Comparison of ENCODE assay signal across 8 mouse cellular contexts in genomic region chr19:58762316-58762715, GRCm38 (mm10). TPM values are rescaled to one million over a fixed set of nuclear protein-coding genes. Genes with fewer than 3 reads are reported as not detected.
DNase-seq lines count a peak whose midpoint lies in the region; ATAC-seq and TF ChIP-seq lines count a peak whose summit lies in the region.

No protein-coding gene starts in this region.

- H3K4me3 ChIP-seq in forebrain, embryonic 13.5 days: no peak overlapping the region
- H3K4me3 ChIP-seq in forebrain, embryonic 10.5 days: no peak overlapping the region
- H3K4me3 ChIP-seq in lung, postnatal 0 days (ENCODE audit: low read depth, low read length): no peak overlapping the region
- no peak overlapping the region for H3K4me3 ChIP-seq in forebrain, embryonic 14.5 days (ENCODE audit: low read depth, low read length)
- no peak overlapping the region for H3K4me3 ChIP-seq in midbrain, embryonic 15.5 days
- no peak overlapping the region for H3K4me3 ChIP-seq in heart, embryonic 11.5 days (ENCODE audit: low read depth, low read length)

- H3K9ac ChIP-seq in forebrain, embryonic 13.5 days: no peak overlapping the region
- H3K9ac ChIP-seq in lung, postnatal 0 days (replicated peaks; ENCODE audit: low read depth): no peak overlapping the region
- no peak overlapping the region for H3K9ac ChIP-seq in forebrain, embryonic 14.5 days (ENCODE audit: low read length)
- H3K9ac ChIP-seq in midbrain, embryonic 15.5 days: no peak overlapping the region
- H3K9ac ChIP-seq in heart, embryonic 11.5 days (ENCODE audit: low read depth, low read length): no peak overlapping the region

- H3K27ac ChIP-seq in forebrain, embryonic 13.5 days: no peak overlapping the region
- no peak overlapping the region for H3K27ac ChIP-seq in forebrain, embryonic 10.5 days
- H3K27ac ChIP-seq in lung, postnatal 0 days (ENCODE audit: low read length): no peak overlapping the region
- H3K27ac ChIP-seq in forebrain, embryonic 14.5 days (ENCODE audit: low read depth, low read length): no peak overlapping the region
- no peak overlapping the region for H3K27ac ChIP-seq in midbrain, embryonic 15.5 days
- no peak overlapping the region for H3K27ac ChIP-seq in heart, embryonic 11.5 days (ENCODE audit: low read depth, low read length)

- TF ChIP-seq EP300 in lung, postnatal 0 days (IDR thresholded peaks at IDR 0.05): no peak

- DNase-seq in forebrain, embryonic 10.5 days (ENCODE audit: extremely low spot score, low spot score): no peak
- DNase-seq in lung, postnatal 0 days (ENCODE audit: low spot score): peak; percentile 29
- DNase-seq in lung, adult 18-20 months: no peak
- no peak for DNase-seq in forebrain, embryonic 14.5 days (ENCODE audit: low spot score)
- DNase-seq in right cerebral cortex, adult 18-20 months: no peak

- peaks cover 12% of the 10 kb centered on the region for H3K4me1 ChIP-seq in forebrain, embryonic 13.5 days
- H3K4me1 ChIP-seq in forebrain, embryonic 10.5 days: peaks cover 29% of the 10 kb centered on the region
- H3K4me1 ChIP-seq in lung, postnatal 0 days (ENCODE audit: insufficient read depth, low read depth, low read length): no peaks in the 10 kb centered on the region
- H3K4me1 ChIP-seq in forebrain, embryonic 14.5 days (ENCODE audit: control insufficient read depth, insufficient read depth, low read length): peaks cover 8% of the 10 kb centered on the region
- no peaks in the 10 kb centered on the region for H3K4me1 ChIP-seq in midbrain, embryonic 15.5 days
- H3K4me1 ChIP-seq in heart, embryonic 11.5 days (ENCODE audit: control insufficient read depth, insufficient read depth, low read length): no peaks in the 10 kb centered on the region

- H3K36me3 ChIP-seq in forebrain, embryonic 13.5 days (ENCODE audit: poor library complexity, severe bottlenecking): no peaks in the 10 kb centered on the region
- H3K36me3 ChIP-seq in forebrain, embryonic 10.5 days (replicated peaks): no peaks in the 10 kb centered on the region
- no peaks in the 10 kb centered on the region for H3K36me3 ChIP-seq in lung, postnatal 0 days (ENCODE audit: insufficient read depth, low read length)
- no peaks in the 10 kb centered on the region for H3K36me3 ChIP-seq in forebrain, embryonic 14.5 days (ENCODE audit: control insufficient read depth, insufficient read depth, low read length)
- H3K36me3 ChIP-seq in midbrain, embryonic 15.5 days (replicated peaks): no peaks in the 10 kb centered on the region
- H3K36me3 ChIP-seq in heart, embryonic 11.5 days (ENCODE audit: control insufficient read depth, insufficient read depth, low read length): no peaks in the 10 kb centered on the region

- H3K27me3 ChIP-seq in forebrain, embryonic 13.5 days: peaks cover 9% of the 10 kb centered on the region; the same call in 1 of the 2 replicates
- peaks cover 46% of the 10 kb centered on the region for H3K27me3 ChIP-seq in forebrain, embryonic 10.5 days (ENCODE audit: poor library complexity, severe bottlenecking)
- no peaks in the 10 kb centered on the region for H3K27me3 ChIP-seq in lung, postnatal 0 days (replicated peaks; ENCODE audit: insufficient read depth, low read length)
- H3K27me3 ChIP-seq in forebrain, embryonic 14.5 days (replicated peaks; ENCODE audit: control insufficient read depth, insufficient read depth, low read length): no peaks in the 10 kb centered on the region; the same call in 1 of the 2 replicates
- H3K27me3 ChIP-seq in midbrain, embryonic 15.5 days (replicated peaks): no peaks in the 10 kb centered on the region; the same call in 1 of the 2 replicates
- H3K27me3 ChIP-seq in heart, embryonic 11.5 days (ENCODE audit: control insufficient read depth, insufficient read depth, low read length): 0 out of 2 replicates have a peak, but pooled peaks cover 2% of the 10 kb centered on the region

- no peaks in the 10 kb centered on the region for H3K9me3 ChIP-seq in forebrain, embryonic 13.5 days (replicated peaks)
- 0 out of 2 replicates have a peak, but pooled peaks cover 2% of the 10 kb centered on the region for H3K9me3 ChIP-seq in forebrain, embryonic 10.5 days
- H3K9me3 ChIP-seq in lung, postnatal 0 days (ENCODE audit: low read length): no peaks in the 10 kb centered on the region
- no peaks in the 10 kb centered on the region for H3K9me3 ChIP-seq in forebrain, embryonic 14.5 days (replicated peaks; ENCODE audit: control insufficient read depth, low read length)
- no peaks in the 10 kb centered on the region for H3K9me3 ChIP-seq in midbrain, embryonic 15.5 days
- H3K9me3 ChIP-seq in heart, embryonic 11.5 days (replicated peaks; ENCODE audit: control insufficient read depth, low read length): no peaks in the 10 kb centered on the region

- H3K4me2 ChIP-seq in forebrain, embryonic 13.5 days: no peak overlapping the region
- H3K4me2 ChIP-seq in lung, postnatal 0 days (replicated peaks; ENCODE audit: low read depth, low read length): no peak overlapping the region
- H3K4me2 ChIP-seq in forebrain, embryonic 14.5 days (ENCODE audit: low read length): no peak overlapping the region
- no peak overlapping the region for H3K4me2 ChIP-seq in midbrain, embryonic 15.5 days
- no peak overlapping the region for H3K4me2 ChIP-seq in heart, embryonic 11.5 days

- peak; percentile 54; the same call in 1 of the 2 replicates for ATAC-seq in forebrain, embryonic 13.5 days
- 0 out of 2 replicates have a peak, but pooled peaks have one; percentile 8 for ATAC-seq in lung, postnatal 0 days
- peak; percentile 43 for ATAC-seq in forebrain, embryonic 14.5 days
- 0 out of 2 replicates have a peak, but pooled peaks have one; percentile 30 for ATAC-seq in midbrain, embryonic 15.5 days (replicated peaks)
- ATAC-seq in heart, embryonic 11.5 days (replicated peaks; ENCODE audit: insufficient number of reproducible peaks, low FRiP score, low TSS enrichment): no peak

- 32% methylated on average over 6 of the region's 6 CpGs for WGBS in forebrain, embryonic 13.5 days
- WGBS in forebrain, embryonic 10.5 days: 21% methylated on average over 6 of the region's 6 CpGs
- 38% methylated on average over 6 of the region's 6 CpGs for WGBS in lung, postnatal 0 days
- WGBS in forebrain, embryonic 14.5 days: 24% methylated on average over 6 of the region's 6 CpGs
- 28% methylated on average over 6 of the region's 6 CpGs for WGBS in midbrain, embryonic 15.5 days
- WGBS in heart, embryonic 11.5 days (ENCODE audit: insufficient replicate concordance): 18% methylated on average over 6 of the region's 6 CpGs

- TF ChIP-seq CTCF in lung, postnatal 0 days (IDR thresholded peaks at IDR 0.05): no peak

RNA-seq across cellular contexts. Expression of gene Pnliprp2, which starts 2.8 kb away (rescaled TPM):
- 0.21 TPM in 1 of 2 replicates, not detected in the other for polyA plus RNA-seq in forebrain, embryonic 13.5 days (2015; fragmentation: Nextera tagmentation; extraction: Ambion mirVana)
- polyA plus RNA-seq in forebrain, embryonic 10.5 days (2016; fragmentation: Nextera tagmentation; extraction: Ambion mirVana): 0.12 and 0.24 TPM in 2 replicates
- 0.10 and 0.23 TPM in 2 replicates for polyA plus RNA-seq in lung, postnatal 0 days (2015; fragmentation: Nextera tagmentation; extraction: Ambion mirVana)
- polyA plus RNA-seq in forebrain, embryonic 14.5 days (2014; fragmentation: Nextera tagmentation; extraction: Ambion mirVana): 0.22 and 0.63 TPM in 2 replicates
- 0.18 TPM in 1 of 2 replicates, not detected in the other for polyA plus RNA-seq in midbrain, embryonic 15.5 days (2015; fragmentation: Nextera tagmentation; extraction: Ambion mirVana)
- 0.26 TPM in 1 of 2 replicates, not detected in the other for polyA plus RNA-seq in heart, embryonic 11.5 days (2014; fragmentation: Nextera tagmentation; extraction: Ambion mirVana)

RNA-seq across cellular contexts. Expression of gene 1700019N19Rik, which starts 31.9 kb away (rescaled TPM):
- polyA plus RNA-seq in forebrain, embryonic 13.5 days (2015; fragmentation: Nextera tagmentation; extraction: Ambion mirVana): not detected in 2 replicates
- not detected in 2 replicates for polyA plus RNA-seq in forebrain, embryonic 10.5 days (2016; fragmentation: Nextera tagmentation; extraction: Ambion mirVana)
- polyA plus RNA-seq in lung, postnatal 0 days (2015; fragmentation: Nextera tagmentation; extraction: Ambion mirVana): not detected in 2 replicates
- polyA plus RNA-seq in forebrain, embryonic 14.5 days (2014; fragmentation: Nextera tagmentation; extraction: Ambion mirVana): not detected in 2 replicates
- not detected in 2 replicates for polyA plus RNA-seq in midbrain, embryonic 15.5 days (2015; fragmentation: Nextera tagmentation; extraction: Ambion mirVana)
- polyA plus RNA-seq in heart, embryonic 11.5 days (2014; fragmentation: Nextera tagmentation; extraction: Ambion mirVana): not detected in 2 replicates

RNA-seq across cellular contexts. Expression of gene Pnliprp1, which starts 33.6 kb away (rescaled TPM):
- 0.71 and 7.2 TPM in 2 replicates for polyA plus RNA-seq in forebrain, embryonic 13.5 days (2015; fragmentation: Nextera tagmentation; extraction: Ambion mirVana)
- not detected in 2 replicates for polyA plus RNA-seq in forebrain, embryonic 10.5 days (2016; fragmentation: Nextera tagmentation; extraction: Ambion mirVana)
- polyA plus RNA-seq in lung, postnatal 0 days (2015; fragmentation: Nextera tagmentation; extraction: Ambion mirVana): 7.8 and 8.1 TPM in 2 replicates
- polyA plus RNA-seq in forebrain, embryonic 14.5 days (2014; fragmentation: Nextera tagmentation; extraction: Ambion mirVana): 0.67 and 0.69 TPM in 2 replicates
- polyA plus RNA-seq in midbrain, embryonic 15.5 days (2015; fragmentation: Nextera tagmentation; extraction: Ambion mirVana): 0.56 and 6.8 TPM in 2 replicates
- 0.37 TPM in 1 of 2 replicates, not detected in the other for polyA plus RNA-seq in heart, embryonic 11.5 days (2014; fragmentation: Nextera tagmentation; extraction: Ambion mirVana)
